Mouse (Mus musculus): ENCODE measurements around the gene Zfp988. TPM values are rescaled to one million over a fixed set of nuclear protein-coding genes. Genes with fewer than 3 reads are reported as not detected.
"Not testable (repeated sequence)": the region's sequence is repeated elsewhere in the genome, so short reads cannot be mapped to it uniquely, and the experiment has no call there.

The Zfp988 gene
- total and polyA plus RNA-seq, 3 experiments: not detected

- H3K4me3 ChIP-seq (replicated peaks in 1 of 3; ENCODE audit: low read depth in 2 of 3, low read length in 2 of 3, poor library complexity in 1 of 3); H3K36me3 ChIP-seq (replicated peaks in 1 of 2; ENCODE audit: control insufficient read depth in 1 of 2, insufficient read depth in 1 of 2, low read length in 1 of 2); H3K27me3 ChIP-seq (replicated peaks); DNase-seq (ENCODE audit: extremely low read depth); H3K4me2 ChIP-seq (ENCODE audit: insufficient read depth, low read depth, poor library complexity, severe bottlenecking); H3K4me1 ChIP-seq (ENCODE audit: control insufficient read depth in 1 of 2, insufficient read depth in 2 of 2); H3K9ac ChIP-seq (ENCODE audit: insufficient read depth, low read depth); H3K27ac ChIP-seq (ENCODE audit: insufficient read depth, low read depth); dilution Hi-C loops (cut with MboI; ENCODE audit: extremely low pct_ligation_motif_present, extremely low pct_unique_long_range_greater_than_20kb, low sequenced_read_pairs); H3K79me2 ChIP-seq (replicated peaks; ENCODE audit: control insufficient read depth, extremely low read depth, insufficient read depth, poor library complexity, severe bottlenecking): not testable (repeated sequence)
- in situ Hi-C loops (cut with MboI; ENCODE audit: low pct_ligation_motif_present, low pct_unique_long_range_greater_than_20kb, low sequenced_read_pairs): loop anchor here (25.0 kb wide), 1 partner anchor 1813 kb away; no protein-coding TSS in a partner anchor
- peaks cover 14% of the 10 kb centered on the region for H3K9me3 ChIP-seq (replicated peaks; ENCODE audit: low read length)
These were observed 44.4 kb downstream of the Zfp988 start for GRCm38 (mm10) chr4:147349687-147350415.

DNA sequence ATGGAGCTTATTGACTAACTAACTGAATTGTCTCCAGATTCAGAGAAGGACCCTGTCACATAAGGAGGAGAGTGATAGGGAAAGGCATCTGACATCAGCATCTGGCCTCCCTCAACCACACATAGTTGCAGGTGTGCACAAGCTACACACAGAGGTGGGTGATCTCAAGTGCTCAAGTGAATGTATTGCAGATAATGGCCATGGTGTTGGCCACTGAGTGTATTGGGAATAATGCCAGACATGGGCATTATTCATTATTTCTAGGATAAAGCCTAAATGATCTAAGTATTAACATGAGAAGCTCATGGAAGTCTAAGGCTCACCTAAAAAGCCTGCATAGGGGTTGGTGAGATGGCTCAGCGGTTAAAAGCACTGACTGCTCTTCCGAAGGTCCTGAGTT lies 45.1 kb downstream of the Zfp988 start:
- H3K79me2 ChIP-seq (replicated peaks; ENCODE audit: control insufficient read depth, extremely low read depth, insufficient read depth, poor library complexity, severe bottlenecking); H3K36me3 ChIP-seq (replicated peaks in 1 of 2; ENCODE audit: control insufficient read depth in 1 of 2, insufficient read depth in 1 of 2, low read length in 1 of 2); H3K27me3 ChIP-seq (replicated peaks); H3K9ac ChIP-seq (ENCODE audit: insufficient read depth, low read depth); H3K4me3 ChIP-seq (replicated peaks in 1 of 3; ENCODE audit: low read depth in 2 of 3, low read length in 2 of 3, poor library complexity in 1 of 3); H3K4me1 ChIP-seq (ENCODE audit: control insufficient read depth in 1 of 2, insufficient read depth in 2 of 2); DNase-seq (ENCODE audit: extremely low read depth); H3K27ac ChIP-seq (ENCODE audit: insufficient read depth, low read depth); dilution Hi-C loops (cut with MboI; ENCODE audit: extremely low pct_ligation_motif_present, extremely low pct_unique_long_range_greater_than_20kb, low sequenced_read_pairs); in situ Hi-C loops (cut with MboI; ENCODE audit: low pct_ligation_motif_present, low pct_unique_long_range_greater_than_20kb, low sequenced_read_pairs); H3K4me2 ChIP-seq (ENCODE audit: insufficient read depth, low read depth, poor library complexity, severe bottlenecking): not testable (repeated sequence)
- H3K9me3 ChIP-seq (replicated peaks; ENCODE audit: low read length): peaks cover 14% of the 10 kb centered on the region

GRCm38 (mm10) chr4:147351376-147351980 lies 46.0 kb downstream of the Zfp988 start:
- H3K9me3 ChIP-seq (replicated peaks; ENCODE audit: low read length): peaks cover 14% of the 10 kb centered on the region
- H3K27me3 ChIP-seq (replicated peaks); H3K4me1 ChIP-seq (ENCODE audit: control insufficient read depth in 1 of 2, insufficient read depth in 2 of 2); in situ Hi-C loops (cut with MboI; ENCODE audit: low pct_ligation_motif_present, low pct_unique_long_range_greater_than_20kb, low sequenced_read_pairs); H3K4me2 ChIP-seq (ENCODE audit: insufficient read depth, low read depth, poor library complexity, severe bottlenecking); H3K9ac ChIP-seq (ENCODE audit: insufficient read depth, low read depth); dilution Hi-C loops (cut with MboI; ENCODE audit: extremely low pct_ligation_motif_present, extremely low pct_unique_long_range_greater_than_20kb, low sequenced_read_pairs); H3K36me3 ChIP-seq (replicated peaks in 1 of 2; ENCODE audit: control insufficient read depth in 1 of 2, insufficient read depth in 1 of 2, low read length in 1 of 2); DNase-seq (ENCODE audit: extremely low read depth); H3K4me3 ChIP-seq (replicated peaks in 1 of 3; ENCODE audit: low read depth in 2 of 3, low read length in 2 of 3, poor library complexity in 1 of 3); H3K27ac ChIP-seq (ENCODE audit: insufficient read depth, low read depth); H3K79me2 ChIP-seq (replicated peaks; ENCODE audit: control insufficient read depth, extremely low read depth, insufficient read depth, poor library complexity, severe bottlenecking): not testable (repeated sequence)

DNA sequence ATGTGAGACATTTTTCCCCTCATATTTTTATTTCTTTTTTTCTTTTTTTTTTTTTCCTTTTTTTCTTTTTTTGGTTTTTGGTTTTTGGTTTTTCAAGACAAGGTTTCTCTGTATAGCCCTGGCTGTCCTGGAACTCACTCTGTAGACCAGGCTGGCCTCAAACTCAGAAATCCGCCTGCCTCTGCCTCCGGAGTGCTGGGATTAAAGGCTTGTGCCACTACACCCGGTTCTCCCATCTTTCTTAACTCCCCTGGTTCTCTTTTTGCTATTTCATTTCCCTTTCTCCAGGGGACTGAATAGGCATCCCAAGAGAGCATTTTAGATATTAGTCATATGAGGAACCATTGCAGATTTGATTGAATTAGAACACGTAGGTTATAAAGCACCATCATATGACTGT lies 48.2 kb downstream of the Zfp988 start:
- H3K36me3 ChIP-seq (replicated peaks in 1 of 2; ENCODE audit: control insufficient read depth in 1 of 2, insufficient read depth in 1 of 2, low read length in 1 of 2); H3K27ac ChIP-seq (ENCODE audit: insufficient read depth, low read depth); in situ Hi-C loops (cut with MboI; ENCODE audit: low pct_ligation_motif_present, low pct_unique_long_range_greater_than_20kb, low sequenced_read_pairs); H3K4me2 ChIP-seq (ENCODE audit: insufficient read depth, low read depth, poor library complexity, severe bottlenecking); dilution Hi-C loops (cut with MboI; ENCODE audit: extremely low pct_ligation_motif_present, extremely low pct_unique_long_range_greater_than_20kb, low sequenced_read_pairs); H3K9ac ChIP-seq (ENCODE audit: insufficient read depth, low read depth); H3K4me1 ChIP-seq (ENCODE audit: control insufficient read depth in 1 of 2, insufficient read depth in 2 of 2); H3K27me3 ChIP-seq (replicated peaks); DNase-seq (ENCODE audit: extremely low read depth); H3K4me3 ChIP-seq (replicated peaks in 1 of 3; ENCODE audit: low read depth in 2 of 3, low read length in 2 of 3, poor library complexity in 1 of 3); H3K79me2 ChIP-seq (replicated peaks; ENCODE audit: control insufficient read depth, extremely low read depth, insufficient read depth, poor library complexity, severe bottlenecking): not testable (repeated sequence)
- H3K9me3 ChIP-seq (replicated peaks; ENCODE audit: low read length): peaks cover 11% of the 10 kb centered on the region

DNA sequence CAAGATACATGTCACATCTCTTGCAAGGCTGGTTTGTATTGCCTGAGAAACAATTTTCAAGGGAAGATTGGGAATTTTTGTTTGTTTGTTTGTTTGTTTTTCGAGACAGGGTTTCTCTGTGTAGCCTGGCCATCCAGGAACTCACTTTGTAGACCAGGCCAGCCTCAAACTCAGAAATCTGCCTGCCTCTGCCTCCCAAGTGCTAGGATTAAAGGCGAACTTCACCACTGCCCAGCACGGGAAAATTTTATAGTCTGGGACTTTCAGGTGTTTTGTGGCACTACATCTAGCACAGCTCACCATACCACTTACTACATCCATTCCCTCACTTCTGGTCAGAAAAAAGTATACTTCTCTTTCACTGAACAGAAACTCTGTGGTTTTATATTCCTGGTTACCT lies 50.6 kb downstream of the Zfp988 start:
- DNase-seq (ENCODE audit: extremely low read depth); H3K9ac ChIP-seq (ENCODE audit: insufficient read depth, low read depth); H3K79me2 ChIP-seq (replicated peaks; ENCODE audit: control insufficient read depth, extremely low read depth, insufficient read depth, poor library complexity, severe bottlenecking); in situ Hi-C loops (cut with MboI; ENCODE audit: low pct_ligation_motif_present, low pct_unique_long_range_greater_than_20kb, low sequenced_read_pairs); H3K27me3 ChIP-seq (replicated peaks); H3K4me2 ChIP-seq (ENCODE audit: insufficient read depth, low read depth, poor library complexity, severe bottlenecking); H3K36me3 ChIP-seq (replicated peaks in 1 of 2; ENCODE audit: control insufficient read depth in 1 of 2, insufficient read depth in 1 of 2, low read length in 1 of 2); H3K4me1 ChIP-seq (ENCODE audit: control insufficient read depth in 1 of 2, insufficient read depth in 2 of 2); dilution Hi-C loops (cut with MboI; ENCODE audit: extremely low pct_ligation_motif_present, extremely low pct_unique_long_range_greater_than_20kb, low sequenced_read_pairs); H3K4me3 ChIP-seq (replicated peaks in 1 of 3; ENCODE audit: low read depth in 2 of 3, low read length in 2 of 3, poor library complexity in 1 of 3); H3K9me3 ChIP-seq (replicated peaks; ENCODE audit: low read length); H3K27ac ChIP-seq (ENCODE audit: insufficient read depth, low read depth): not testable (repeated sequence)

GRCm38 (mm10) chr4:147357195-147357594 lies 51.7 kb downstream of the Zfp988 start:
- H3K36me3 ChIP-seq (replicated peaks in 1 of 2; ENCODE audit: control insufficient read depth in 1 of 2, insufficient read depth in 1 of 2, low read length in 1 of 2); H3K4me3 ChIP-seq (replicated peaks in 1 of 3; ENCODE audit: low read depth in 2 of 3, low read length in 2 of 3, poor library complexity in 1 of 3); H3K27ac ChIP-seq (ENCODE audit: insufficient read depth, low read depth); H3K79me2 ChIP-seq (replicated peaks; ENCODE audit: control insufficient read depth, extremely low read depth, insufficient read depth, poor library complexity, severe bottlenecking); H3K4me1 ChIP-seq (ENCODE audit: control insufficient read depth in 1 of 2, insufficient read depth in 2 of 2); H3K9ac ChIP-seq (ENCODE audit: insufficient read depth, low read depth); dilution Hi-C loops (cut with MboI; ENCODE audit: extremely low pct_ligation_motif_present, extremely low pct_unique_long_range_greater_than_20kb, low sequenced_read_pairs); H3K9me3 ChIP-seq (replicated peaks; ENCODE audit: low read length); H3K4me2 ChIP-seq (ENCODE audit: insufficient read depth, low read depth, poor library complexity, severe bottlenecking); in situ Hi-C loops (cut with MboI; ENCODE audit: low pct_ligation_motif_present, low pct_unique_long_range_greater_than_20kb, low sequenced_read_pairs); H3K27me3 ChIP-seq (replicated peaks); DNase-seq (ENCODE audit: extremely low read depth): not testable (repeated sequence)
